Mouse (Mus musculus) lung, adult 2 months (tissue): ENCODE data around the gene Akap6. TPM values are rescaled to one million over a fixed set of nuclear protein-coding genes. Genes with fewer than 3 reads are reported as not detected.

ENCODE experiments used
- DNase-seq: peaks from one replicate; pipeline ENCODE4 v3.0.0; 2022
- H3K4me1 ChIP-seq: fragments of 200-500 bp; 2 replicates; pipeline ENCODE4 v1.6.1; 2011; ENCODE audit warnings: low read length; ENCODE audit not compliant: control insufficient read depth, insufficient read depth
- H3K4me3 ChIP-seq: fragments of 200-500 bp; replicated peaks from 2 replicates; pipeline ENCODE3; 2011; ENCODE audit warnings: low read depth, mild to moderate bottlenecking, control low read depth, low read length; ENCODE audit errors: extremely low read depth
- CTCF ChIP-seq: fragments of 200-500 bp; IDR thresholded peaks from 2 replicates; pipeline ENCODE4 v1.5.1; 2011; ENCODE audit warnings: mild to moderate bottlenecking, low read length, control low read depth; ENCODE audit not compliant: insufficient read depth
- POLR2A ChIP-seq: fragments of 200-500 bp; IDR thresholded peaks from 2 replicates; pipeline ENCODE4 v1.6.1; 2011; ENCODE audit warnings: low read depth, mild to moderate bottlenecking, control low read depth, low read length, borderline replicate concordance; ENCODE audit errors: extremely low read depth
- WGBS: fragments of 180-500 bp; shearing (Covaris S2); methylation state at CpG from one replicate; pipeline ENCODE4 v1.1.7; 2018; 5-methylcytosine and 5-hydroxymethylcytosine counted together
- polyA plus RNA-seq: library from polyadenylated mRNA; depleted of rRNA; stranded (reverse); fragments of >200 nt; gene quantifications from 2 replicates; pipeline ENCODE4 v1.2.3, GENCODE M21; 2012

Gene Akap6
- polyA plus RNA-seq, 1 experiment, result 0.96 TPM

GRCm38 (mm10) chr12:52739326-52739725 lies 40.1 kb downstream of the Akap6 start:
- DNase-seq, result no peak
- TF ChIP-seq POLR2A, result no peak
- TF ChIP-seq CTCF, result no peak
- Histone ChIP-seq H3K4me1 (no peaks in the 10 kb centered on the region), H3K4me3 (no peak overlapping the region)
- WGBS, result 72% methylated on average over 3 of the region's 3 CpGs

DNA sequence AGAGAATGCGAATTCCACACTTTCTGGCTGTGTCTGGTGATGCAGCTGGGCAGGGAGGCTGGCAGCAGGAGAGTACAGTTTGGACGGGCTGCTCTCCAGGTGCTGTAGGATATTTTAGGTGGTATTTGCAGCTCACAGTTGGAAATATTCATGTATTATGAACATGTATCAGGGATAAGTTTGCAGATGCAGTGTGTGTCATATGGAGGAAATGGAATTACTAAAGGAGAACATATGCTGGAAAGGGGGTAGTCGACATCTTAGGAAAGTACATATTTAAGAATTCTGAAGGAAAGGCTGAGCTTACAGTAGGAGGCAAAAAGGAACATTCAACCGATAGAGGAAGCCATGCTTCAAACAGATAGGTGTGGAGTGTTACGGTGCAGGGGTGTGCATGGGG lies 42.6 kb downstream of the Akap6 start:
- no peak for DNase-seq
- TF ChIP-seq POLR2A (no peak), CTCF (no peak)
- WGBS, result 79% methylated on average over 5 of the region's 5 CpGs

GRCm38 (mm10) chr12:52750006-52750405 lies 50.8 kb downstream of the Akap6 start:
- no peak for DNase-seq
- Histone ChIP-seq H3K4me3 (no peak overlapping the region), H3K4me1 (no peaks in the 10 kb centered on the region)
- WGBS, result 62% methylated on average over 12 of the region's 12 CpGs
- TF ChIP-seq POLR2A (no peak), CTCF (no peak)

More for the DNA sequence above, 42.6 kb downstream of the Akap6 start:
- Histone ChIP-seq H3K4me3 (no peak overlapping the region), H3K4me1 (no peaks in the 10 kb centered on the region)

- DNase-seq, result no peak
- TF ChIP-seq CTCF (no peak), POLR2A (no peak)
- 83% methylated on average over 2 of the region's 2 CpGs for WGBS
- no peaks in the 10 kb centered on the region for H3K4me1 ChIP-seq
- no peak overlapping the region for H3K4me3 ChIP-seq
These were observed 56.5 kb downstream of the Akap6 start for GRCm38 (mm10) chr12:52755649-52756048.

- 24% methylated on average over 4 of the region's 4 CpGs for WGBS
- no peaks in the 10 kb centered on the region for H3K4me1 ChIP-seq
- H3K4me3 ChIP-seq, result no peak overlapping the region
- TF ChIP-seq POLR2A, result no peak
- TF ChIP-seq CTCF, result no peak
- DNase-seq, result no peak
These were observed 58.7 kb downstream of the Akap6 start for GRCm38 (mm10) chr12:52757881-52758280.

DNA sequence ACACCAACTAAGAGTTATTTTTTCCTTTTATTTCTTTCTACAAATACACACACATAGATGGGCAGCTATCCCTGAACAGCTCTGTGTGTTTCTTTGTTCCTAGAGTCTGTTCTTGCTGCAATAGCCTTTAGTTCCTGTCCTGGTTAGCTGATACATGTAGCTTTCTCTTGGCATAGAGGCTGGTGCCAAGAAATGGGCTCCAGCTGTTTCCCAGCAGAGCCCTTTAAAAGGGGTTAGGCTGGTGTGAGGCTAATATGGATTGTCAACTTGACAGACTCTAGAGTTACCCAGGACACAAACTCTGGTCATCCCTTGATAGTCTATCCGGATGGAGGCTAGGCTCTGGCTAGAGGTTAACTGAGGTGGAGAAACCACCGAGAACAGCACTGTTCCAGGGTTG lies 64.9 kb downstream of the Akap6 start:
- TF ChIP-seq POLR2A, result no peak
- TF ChIP-seq CTCF, result no peak
- Histone ChIP-seq H3K4me3 (no peak overlapping the region), H3K4me1 (peaks cover 2% of the 10 kb centered on the region; the same call in 1 of the 2 replicates)
- 63% methylated on average over 2 of the region's 2 CpGs for WGBS
- no peak for DNase-seq

GRCm38 (mm10) chr12:52764810-52765209 lies 65.6 kb downstream of the Akap6 start:
- Histone ChIP-seq H3K4me3 (no peak overlapping the region), H3K4me1 (peaks cover 2% of the 10 kb centered on the region; the same call in 1 of the 2 replicates)
- TF ChIP-seq POLR2A (no peak), CTCF (no peak)
- DNase-seq, result no peak
- 29% methylated on average over 3 of the region's 3 CpGs for WGBS

DNA sequence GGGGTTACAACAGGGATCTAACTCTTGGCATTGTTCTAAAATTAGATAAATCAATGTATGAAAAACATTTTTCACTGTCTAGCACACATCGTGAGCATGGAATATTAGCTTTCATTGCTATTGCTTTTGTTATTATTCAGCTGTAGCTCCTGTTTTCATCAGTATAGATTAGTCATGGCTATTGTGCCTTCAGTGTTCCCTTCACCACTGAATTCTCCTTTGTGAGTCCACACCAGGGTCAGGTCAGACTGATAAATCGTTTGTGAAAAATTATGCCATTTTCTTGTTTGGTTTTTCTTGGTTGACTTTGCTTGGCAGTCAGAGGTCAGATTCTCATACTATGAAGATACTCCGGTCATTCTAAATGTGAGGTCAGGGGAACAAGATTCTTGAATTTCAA lies 70.4 kb downstream of the Akap6 start:
- Histone ChIP-seq H3K4me1 (peaks cover under 1% of the 10 kb centered on the region; the same call in 1 of the 2 replicates), H3K4me3 (no peak overlapping the region)
- DNase-seq, result no peak
- no peak for TF ChIP-seq CTCF
- TF ChIP-seq POLR2A, result no peak
- WGBS, result 73% methylated on average over 3 of the region's 3 CpGs

DNA sequence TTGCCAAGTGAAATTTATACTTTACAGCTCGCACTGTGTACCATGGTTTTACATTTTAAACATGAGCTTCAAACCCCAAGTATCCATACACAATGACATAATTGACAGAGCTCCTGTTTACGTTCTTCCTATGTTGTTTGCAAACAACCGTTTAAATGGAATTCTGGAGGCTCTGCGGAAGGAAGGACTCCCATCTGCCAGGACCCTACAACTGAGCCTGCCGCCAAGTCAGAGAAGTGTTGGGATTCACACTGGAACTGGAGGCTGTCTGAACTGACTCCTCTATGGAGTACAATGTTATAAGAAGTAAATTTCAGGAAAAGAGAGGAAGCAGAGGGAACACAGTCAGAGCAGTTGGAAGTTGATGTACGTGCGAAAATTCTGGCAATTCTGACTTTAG lies 72.7 kb downstream of the Akap6 start:
- TF ChIP-seq POLR2A, result no peak
- no peak for TF ChIP-seq CTCF
- WGBS, result 66% methylated on average over 7 of the region's 7 CpGs
- Histone ChIP-seq H3K4me3 (no peak overlapping the region), H3K4me1 (no peaks in the 10 kb centered on the region)
- DNase-seq, result no peak

DNA sequence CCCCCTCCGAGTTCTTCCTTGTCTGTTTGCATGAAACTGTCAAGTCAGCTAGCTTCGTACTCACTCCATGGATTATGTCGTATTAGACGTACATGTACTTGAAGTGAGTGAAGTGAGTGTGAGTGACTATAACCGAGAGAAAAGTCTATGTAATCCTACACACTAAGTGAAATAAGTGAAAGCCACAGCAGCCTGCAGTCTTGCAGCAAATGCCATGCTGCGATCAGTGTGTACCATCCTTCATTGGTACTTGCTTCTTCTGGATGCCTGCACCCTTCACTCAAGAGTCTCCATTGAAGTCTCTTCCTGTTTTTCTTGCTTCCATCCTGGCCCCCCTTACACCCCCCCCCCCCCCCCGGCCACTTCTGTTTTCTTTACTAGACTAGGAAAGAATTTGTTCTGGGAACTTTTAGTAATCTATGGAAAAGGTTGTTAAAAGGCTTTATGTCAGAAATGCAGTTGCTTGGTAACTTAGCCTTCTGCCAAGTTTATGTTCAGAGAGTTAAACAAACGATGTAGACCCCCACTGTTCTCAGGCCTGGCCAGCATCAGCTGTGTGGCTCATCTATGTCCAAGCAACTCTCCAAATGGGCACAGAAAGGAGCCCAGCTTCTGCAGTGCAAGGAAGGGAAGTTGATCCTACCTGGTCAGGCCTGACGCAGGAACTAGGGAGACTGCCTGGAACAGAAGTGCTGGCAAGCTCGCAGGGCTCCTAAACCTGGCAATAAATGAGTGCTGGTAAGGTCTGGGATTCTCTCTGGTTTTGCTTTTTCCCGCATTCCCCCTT lies 73.5 kb downstream of the Akap6 start:
- 33% methylated on average over 11 of the region's 11 CpGs for WGBS
- H3K4me1 ChIP-seq, result no peaks in the 10 kb centered on the region
- no peak for TF ChIP-seq POLR2A
- TF ChIP-seq CTCF, result no peak

More for the DNA sequence above, 73.5 kb downstream of the Akap6 start:
- no peak overlapping the region for H3K4me3 ChIP-seq
- DNase-seq, result no peak
